Mouse (Mus musculus) ES-Bruce4 (cell line): Measurements from ENCODE around the gene Mrpl36.

ENCODE experiments used
- CTCF ChIP-seq: IDR thresholded peaks from one replicate; pipeline ENCODE4 v1.8.1; 2011; ENCODE audit warnings: low read depth, low read length
- EP300 ChIP-seq: IDR thresholded peaks from 2 replicates; pipeline ENCODE4 v1.6.1; 2011; ENCODE audit warnings: low read depth, low read length; ENCODE audit not compliant: insufficient read depth
- POLR2A ChIP-seq: IDR thresholded peaks from one replicate; pipeline ENCODE4 v1.8.1; 2011; ENCODE audit warnings: low read length; ENCODE audit not compliant: insufficient read depth

GRCm38 (mm10) chr13:73305398-73306084 lies 22.8 kb upstream of the Mrpl36 start:
- no peak for TF ChIP-seq CTCF
- no peak for TF ChIP-seq POLR2A
- no peak for TF ChIP-seq EP300
